Mouse (Mus musculus) hindbrain, embryonic 13.5 days (tissue): ENCODE measurements around the gene Gm16181. TPM values are rescaled to one million over a fixed set of nuclear protein-coding genes. Genes with fewer than 3 reads are reported as not detected.

Source experiments
- ATAC-seq: fragments of 200-750 bp; cut with Nextera tagmentation; 2 replicates; pipeline ENCODE4 v1.8.0; 2017; ENCODE audit warnings: moderate TSS enrichment; ENCODE audit not compliant: low FRiP score
- H3K27ac ChIP-seq: fragments of 300-500 bp; sonication (generic); 2 replicates; pipeline ENCODE4 v1.5.1; 2015; ENCODE audit warnings: inconsistent platforms, mild to moderate bottlenecking, moderate library complexity
- H3K27me3 ChIP-seq: fragments of 300-500 bp; sonication (generic); 2 replicates; pipeline ENCODE4 v1.6.1; 2015; ENCODE audit warnings: mild to moderate bottlenecking, inconsistent platforms
- H3K36me3 ChIP-seq: fragments of 300-500 bp; sonication (generic); 2 replicates; pipeline ENCODE4 v1.6.1; 2015; ENCODE audit warnings: mild to moderate bottlenecking, inconsistent platforms
- H3K4me1 ChIP-seq: fragments of 300-500 bp; sonication (generic); replicated peaks from 2 replicates; pipeline ENCODE4 v1.6.1; 2015; ENCODE audit warnings: inconsistent platforms
- H3K4me2 ChIP-seq: fragments of 300-500 bp; sonication (generic); 2 replicates; pipeline ENCODE4 v1.6.1; 2015; ENCODE audit warnings: inconsistent platforms, mild to moderate bottlenecking, moderate library complexity
- H3K4me3 ChIP-seq: fragments of 300-500 bp; sonication (generic); 2 replicates; pipeline ENCODE4 v1.5.1; 2015; ENCODE audit warnings: mild to moderate bottlenecking, inconsistent platforms
- H3K9ac ChIP-seq: fragments of 300-500 bp; sonication (generic); 2 replicates; pipeline ENCODE4 v1.6.1; 2015; ENCODE audit warnings: mild to moderate bottlenecking, inconsistent platforms
- H3K9me3 ChIP-seq: fragments of 300-500 bp; sonication (generic); 2 replicates; pipeline ENCODE4 v1.6.1; 2016; ENCODE audit warnings: inconsistent platforms
- WGBS: fragments of 180-500 bp; shearing (Covaris S2); methylation state at CpG from one replicate; pipeline ENCODE4 v1.1.7; 2015; 5-methylcytosine and 5-hydroxymethylcytosine counted together
- polyA plus RNA-seq: library from polyadenylated mRNA; unstranded; fragments of >200 nt; fragmentation: Nextera tagmentation; extraction: Ambion mirVana; gene quantifications from 2 replicates; pipeline ENCODE4 v1.2.1, GENCODE M21; 2015

The Gm16181 gene
- polyA plus RNA-seq, 1 experiment from 2014 or later = 0.83 TPM

DNA sequence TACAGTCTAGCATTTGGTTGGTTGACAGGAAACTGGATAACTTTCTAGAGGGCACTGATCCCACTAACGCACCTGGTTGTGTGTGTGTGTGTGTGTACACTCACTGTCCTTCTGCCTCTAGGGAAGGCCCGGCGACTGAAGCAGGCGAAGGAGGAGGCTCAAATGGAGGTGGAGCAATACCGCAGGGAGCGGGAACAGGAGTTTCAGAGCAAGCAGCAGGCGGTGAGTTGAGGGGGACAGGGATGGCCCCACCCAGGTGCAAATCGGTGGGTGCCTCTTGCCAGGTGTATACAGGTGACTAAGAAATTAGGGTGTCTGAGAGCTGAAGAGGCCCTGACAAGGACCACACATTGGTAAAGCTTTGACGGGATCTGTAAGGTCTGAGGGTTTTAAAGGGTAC, 16.4 kb downstream of the Gm16181 start:
- Histone ChIP-seq H3K9me3 (no peaks in the 10 kb centered on the region), H3K36me3 (peaks cover 7% of the 10 kb centered on the region; the same call in 1 of the 2 replicates), H3K4me2 (peak overlapping the region; percentile 93), H3K27me3 (no peaks in the 10 kb centered on the region), H3K9ac (peak overlapping the region; percentile 91), H3K4me1 (peaks cover 56% of the 10 kb centered on the region), H3K27ac (peak overlapping the region; percentile 96), H3K4me3 (peak overlapping the region; percentile 58)
- WGBS = 75% methylated on average over 9 of the region's 9 CpGs
- no peak for ATAC-seq

DNA sequence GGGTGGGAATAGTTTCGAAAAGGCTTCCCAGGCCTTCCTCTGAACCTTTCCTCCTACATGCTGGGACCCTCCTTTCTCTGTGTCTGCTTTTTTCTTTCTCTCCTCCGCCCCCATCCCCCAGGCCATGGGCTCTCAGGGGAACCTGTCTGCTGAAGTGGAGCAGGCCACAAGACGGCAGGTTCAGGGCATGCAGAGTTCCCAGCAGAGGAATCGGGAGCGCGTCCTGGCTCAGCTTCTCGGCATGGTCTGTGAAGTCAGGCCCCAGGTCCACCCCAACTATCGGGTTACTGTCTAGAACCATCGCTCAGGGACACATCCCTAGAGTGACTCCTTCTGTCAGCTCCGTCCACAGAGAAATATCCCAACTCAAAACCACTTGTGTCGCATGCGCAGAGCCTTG, 16.9 kb downstream of the Gm16181 start:
- Histone ChIP-seq H3K4me3 (peak overlapping the region; percentile 58; the same call in 1 of the 2 replicates), H3K4me1 (peaks cover 51% of the 10 kb centered on the region), H3K27me3 (no peaks in the 10 kb centered on the region), H3K36me3 (peaks cover 7% of the 10 kb centered on the region; the same call in 1 of the 2 replicates), H3K27ac (no peak overlapping the region), H3K9me3 (no peaks in the 10 kb centered on the region), H3K9ac (peak overlapping the region; percentile 91), H3K4me2 (peak overlapping the region; percentile 93)
- WGBS = 85% methylated on average over 12 of the region's 12 CpGs
- no peak for ATAC-seq

DNA sequence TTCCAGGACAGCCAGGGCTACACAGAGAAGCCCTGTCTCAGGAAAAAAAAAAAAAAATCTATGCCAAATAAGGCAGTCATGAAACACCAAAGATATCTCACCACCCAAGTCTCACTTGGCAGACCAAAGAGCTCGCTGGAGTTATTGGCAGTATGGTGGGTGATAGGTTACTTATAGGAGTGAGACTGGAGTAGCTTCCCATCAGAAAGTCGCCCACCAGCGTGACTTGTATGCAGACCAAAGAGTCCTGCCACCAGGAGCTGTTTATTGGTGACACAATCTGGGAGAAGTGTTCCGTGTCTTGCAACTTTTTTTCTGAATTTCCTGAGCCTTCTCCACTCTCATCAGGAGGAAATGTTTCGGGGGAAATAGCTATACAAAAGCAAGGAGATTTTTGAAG, 19.1 kb downstream of the Gm16181 start:
- WGBS = 88% methylated on average over 5 of the region's 5 CpGs
- H3K27ac ChIP-seq = no peak overlapping the region

DNA sequence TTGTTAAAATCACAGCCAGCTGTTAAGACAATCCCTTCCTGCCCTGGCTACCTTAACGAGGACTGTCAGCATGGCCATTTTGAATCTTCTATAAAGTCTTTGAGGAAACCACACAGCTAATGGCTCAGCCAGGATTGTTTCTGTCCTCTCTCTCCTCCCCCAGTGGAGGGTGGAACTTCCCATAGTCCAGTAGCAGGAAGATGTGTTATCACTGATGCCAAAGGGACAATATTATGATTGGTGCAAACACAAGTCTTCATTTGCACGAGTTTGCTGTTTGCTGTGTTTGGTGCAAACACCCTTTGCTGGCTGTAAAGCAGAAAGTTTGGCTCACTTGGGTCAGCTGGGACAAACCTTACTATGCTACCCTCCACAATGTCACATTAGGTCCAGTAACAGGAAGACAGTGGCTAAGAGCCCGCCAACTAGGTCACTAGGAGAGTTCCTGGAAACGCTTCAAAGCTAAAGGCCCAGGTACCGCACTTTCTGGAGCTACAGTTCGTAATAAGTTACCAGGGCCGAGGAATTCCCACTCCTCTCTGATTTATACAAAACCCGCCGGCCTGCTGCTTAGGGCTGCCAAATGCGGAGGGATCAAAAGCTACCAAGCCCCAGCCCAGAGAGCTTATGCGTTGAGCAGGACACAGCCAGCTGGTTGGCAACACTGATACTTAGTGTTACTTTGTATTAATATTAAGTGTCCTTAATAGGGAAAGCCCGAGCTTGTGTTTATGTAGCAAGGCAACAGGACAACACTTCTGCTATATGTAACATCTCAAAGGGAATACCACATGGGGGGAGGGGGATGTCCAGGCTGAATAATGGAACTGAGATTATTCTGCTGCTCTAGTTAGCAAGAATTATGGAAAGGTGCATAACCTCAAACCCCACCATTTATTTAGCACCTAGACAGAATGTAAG, 20.0 kb downstream of the Gm16181 start:
- WGBS = 33% methylated on average over 12 of the region's 12 CpGs
- ATAC-seq = peak; percentile 4; the same call in 1 of the 2 replicates

More for the DNA sequence above, 19.1 kb downstream of the Gm16181 start:
- Histone ChIP-seq H3K36me3 (peaks cover 15% of the 10 kb centered on the region), H3K27me3 (no peaks in the 10 kb centered on the region), H3K4me2 (no peak overlapping the region), H3K4me1 (peaks cover 46% of the 10 kb centered on the region), H3K9me3 (no peaks in the 10 kb centered on the region), H3K9ac (peak overlapping the region; percentile 69; the same call in 1 of the 2 replicates), H3K4me3 (no peak overlapping the region)
- no peak for ATAC-seq

DNA sequence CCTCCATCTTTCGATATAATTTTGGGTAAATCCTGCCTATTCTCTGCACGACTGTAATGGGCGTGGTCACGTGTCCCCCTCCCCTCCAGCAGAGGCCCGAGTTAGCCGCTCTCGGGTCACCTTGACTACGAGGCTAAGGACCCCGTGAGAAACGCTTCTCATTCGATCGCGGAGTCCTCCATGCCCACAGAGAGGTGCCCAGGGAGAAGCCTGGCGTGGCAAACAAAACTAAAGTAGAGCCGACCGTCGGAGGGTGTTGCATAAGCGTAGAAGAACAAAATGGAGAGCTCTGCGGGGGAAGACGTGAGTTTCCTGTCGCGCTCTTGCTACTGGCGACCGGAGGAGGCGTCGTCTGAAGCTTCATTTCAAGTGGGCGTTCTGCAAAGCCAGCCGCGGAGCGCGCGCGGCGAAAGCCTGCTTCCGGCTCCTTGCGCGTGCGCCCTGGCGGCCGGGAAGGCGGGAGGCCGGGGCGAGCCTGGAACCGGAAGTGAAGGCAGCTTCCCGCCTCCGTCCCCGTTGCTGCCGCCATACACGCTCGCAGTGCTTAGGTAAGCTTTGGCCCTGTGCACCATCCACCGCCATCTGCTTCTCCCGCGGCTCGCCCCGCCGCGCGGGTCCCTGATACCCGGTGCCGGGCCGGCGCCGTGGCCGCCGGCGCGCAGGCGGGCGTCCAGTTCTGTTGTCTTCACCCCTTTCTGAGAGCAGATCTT, 20.8 kb downstream of the Gm16181 start, which contains the start of gene Ddx39b:
Ddx39b (plus strand) TSS at position 442 of the 710 bp plus-strand sequence.
- peaks cover 58% of the 10 kb centered on the region for H3K4me1 ChIP-seq
- no peaks in the 10 kb centered on the region for H3K9me3 ChIP-seq
- ATAC-seq = peak; percentile 90
- peak within 1 kb of the TSS; percentile 75 for H3K4me3 ChIP-seq
- H3K9ac ChIP-seq = peak within 1 kb of the TSS; percentile 99
- H3K4me2 ChIP-seq = peak within 1 kb of the TSS; percentile 92
- H3K27ac ChIP-seq = peak within 1 kb of the TSS; percentile 97
- under 1% methylated on average over 67 of the region's 69 CpGs for WGBS
- H3K36me3 ChIP-seq = peaks cover 33% of the 10 kb centered on the region
- no peaks in the 10 kb centered on the region for H3K27me3 ChIP-seq

More for the DNA sequence above, 20.0 kb downstream of the Gm16181 start:
- peak overlapping the region; percentile 97 for H3K27ac ChIP-seq
- peak overlapping the region; percentile 75 for H3K4me3 ChIP-seq
- peak overlapping the region; percentile 69 for H3K9ac ChIP-seq
- no peaks in the 10 kb centered on the region for H3K27me3 ChIP-seq
- peak overlapping the region; percentile 92 for H3K4me2 ChIP-seq
- H3K4me1 ChIP-seq = peaks cover 51% of the 10 kb centered on the region
- peaks cover 25% of the 10 kb centered on the region for H3K36me3 ChIP-seq
- H3K9me3 ChIP-seq = no peaks in the 10 kb centered on the region

DNA sequence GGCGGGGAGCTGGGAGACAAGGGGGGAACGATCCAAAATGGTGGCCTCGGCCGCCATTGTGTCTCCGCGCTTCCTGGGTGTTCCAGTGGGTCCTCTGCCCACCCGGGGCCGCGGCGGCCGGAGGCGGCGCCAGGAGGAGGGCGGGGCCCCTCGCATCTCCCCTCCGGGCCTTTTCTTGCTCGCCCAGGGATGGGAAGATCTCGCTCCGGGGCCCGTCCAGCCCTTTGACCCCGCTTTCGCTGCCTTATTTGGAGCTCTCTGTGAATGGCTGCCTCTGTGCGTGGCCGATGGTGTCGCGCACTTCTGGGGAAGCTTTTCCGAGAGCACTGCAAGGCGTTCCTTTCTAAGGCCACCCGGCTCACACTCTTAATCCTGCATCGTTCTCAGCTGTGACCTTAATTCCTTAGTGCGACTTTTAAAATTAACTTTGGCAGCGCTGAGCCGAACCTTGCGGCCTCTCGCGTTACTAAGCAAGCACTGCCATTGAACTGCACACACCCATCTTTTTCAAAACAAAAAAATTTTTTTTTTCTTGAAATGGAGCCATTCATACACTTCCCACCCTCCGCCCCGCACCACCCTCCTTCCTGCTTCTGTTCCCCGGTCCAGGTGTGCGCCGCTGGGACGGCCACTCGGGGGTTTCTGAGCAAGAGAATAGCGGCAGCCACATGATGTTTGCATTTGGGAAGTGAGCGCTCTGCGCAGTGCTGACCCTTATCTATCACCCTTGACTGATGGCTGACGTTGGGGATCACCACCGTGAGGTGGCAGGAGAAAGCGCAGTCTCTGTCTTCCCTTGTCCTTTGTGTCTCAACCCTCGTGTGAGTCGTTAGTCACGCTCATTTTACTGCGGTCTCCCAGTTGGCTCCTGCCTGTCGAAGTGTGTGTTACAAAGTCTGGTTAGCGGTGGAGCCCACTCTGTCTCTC, 21.6 kb downstream of the Gm16181 start:
- WGBS = under 1% methylated on average over 55 of the region's 55 CpGs
- peaks cover 57% of the 10 kb centered on the region for H3K4me1 ChIP-seq
- no peaks in the 10 kb centered on the region for H3K9me3 ChIP-seq
- H3K27me3 ChIP-seq = no peaks in the 10 kb centered on the region
- peak; percentile 38 for ATAC-seq
- H3K4me3 ChIP-seq = peak overlapping the region; percentile 75
- H3K27ac ChIP-seq = peak overlapping the region; percentile 97
- peak overlapping the region; percentile 99 for H3K9ac ChIP-seq
- peaks cover 41% of the 10 kb centered on the region for H3K36me3 ChIP-seq
- H3K4me2 ChIP-seq = peak overlapping the region; percentile 92

DNA sequence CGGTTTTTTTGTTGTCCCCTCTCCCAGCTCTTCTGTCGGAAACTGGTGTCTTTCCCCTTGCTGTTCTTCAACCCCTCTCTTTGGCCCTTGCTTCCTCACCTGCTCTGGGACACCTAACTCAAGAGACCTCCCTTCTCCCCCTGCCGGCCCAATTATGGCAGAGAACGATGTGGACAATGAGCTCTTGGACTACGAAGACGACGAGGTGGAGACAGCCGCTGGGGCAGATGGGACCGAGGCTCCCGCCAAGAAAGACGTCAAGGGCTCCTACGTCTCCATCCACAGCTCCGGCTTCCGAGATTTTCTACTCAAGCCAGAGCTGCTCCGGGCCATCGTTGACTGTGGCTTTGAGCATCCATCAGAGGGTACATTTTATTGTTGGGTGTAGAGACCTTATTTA, 22.5 kb downstream of the Gm16181 start:
- Histone ChIP-seq H3K27me3 (no peaks in the 10 kb centered on the region), H3K4me3 (peak overlapping the region; percentile 75), H3K36me3 (peaks cover 49% of the 10 kb centered on the region), H3K4me1 (peaks cover 60% of the 10 kb centered on the region), H3K4me2 (peak overlapping the region; percentile 92), H3K9ac (peak overlapping the region; percentile 99), H3K9me3 (no peaks in the 10 kb centered on the region), H3K27ac (peak overlapping the region; percentile 97)
- 5% methylated on average over 16 of the region's 16 CpGs for WGBS
- ATAC-seq = no peak

DNA sequence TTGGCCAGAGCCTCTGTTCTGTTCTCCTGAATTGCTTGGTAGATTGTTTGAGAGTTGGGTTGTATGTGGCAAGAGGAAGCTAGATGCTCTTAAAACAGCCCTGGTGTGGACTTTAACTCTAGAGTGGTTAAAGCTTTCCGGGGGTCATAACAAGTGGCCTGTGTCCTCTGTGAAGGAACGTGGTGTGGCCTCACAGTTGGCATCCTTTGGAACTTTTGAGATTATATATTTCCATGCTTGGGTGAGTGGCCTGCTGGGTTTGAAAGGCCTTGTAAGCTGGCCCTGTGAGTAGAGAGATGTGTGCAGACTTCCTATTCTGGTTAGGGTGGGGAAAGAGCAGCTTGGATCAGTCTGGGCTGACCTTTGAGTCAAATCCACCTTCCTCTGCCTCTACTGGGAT, 24.4 kb downstream of the Gm16181 start:
- Histone ChIP-seq H3K4me3 (peak overlapping the region; percentile 75), H3K27ac (no peak overlapping the region), H3K9ac (peak overlapping the region; percentile 99), H3K36me3 (peaks cover 68% of the 10 kb centered on the region), H3K4me1 (peaks cover 58% of the 10 kb centered on the region), H3K27me3 (no peaks in the 10 kb centered on the region), H3K4me2 (peak overlapping the region; percentile 92), H3K9me3 (no peaks in the 10 kb centered on the region)
- no peak for ATAC-seq
- WGBS = 80% methylated on average over 2 of the region's 2 CpGs

DNA sequence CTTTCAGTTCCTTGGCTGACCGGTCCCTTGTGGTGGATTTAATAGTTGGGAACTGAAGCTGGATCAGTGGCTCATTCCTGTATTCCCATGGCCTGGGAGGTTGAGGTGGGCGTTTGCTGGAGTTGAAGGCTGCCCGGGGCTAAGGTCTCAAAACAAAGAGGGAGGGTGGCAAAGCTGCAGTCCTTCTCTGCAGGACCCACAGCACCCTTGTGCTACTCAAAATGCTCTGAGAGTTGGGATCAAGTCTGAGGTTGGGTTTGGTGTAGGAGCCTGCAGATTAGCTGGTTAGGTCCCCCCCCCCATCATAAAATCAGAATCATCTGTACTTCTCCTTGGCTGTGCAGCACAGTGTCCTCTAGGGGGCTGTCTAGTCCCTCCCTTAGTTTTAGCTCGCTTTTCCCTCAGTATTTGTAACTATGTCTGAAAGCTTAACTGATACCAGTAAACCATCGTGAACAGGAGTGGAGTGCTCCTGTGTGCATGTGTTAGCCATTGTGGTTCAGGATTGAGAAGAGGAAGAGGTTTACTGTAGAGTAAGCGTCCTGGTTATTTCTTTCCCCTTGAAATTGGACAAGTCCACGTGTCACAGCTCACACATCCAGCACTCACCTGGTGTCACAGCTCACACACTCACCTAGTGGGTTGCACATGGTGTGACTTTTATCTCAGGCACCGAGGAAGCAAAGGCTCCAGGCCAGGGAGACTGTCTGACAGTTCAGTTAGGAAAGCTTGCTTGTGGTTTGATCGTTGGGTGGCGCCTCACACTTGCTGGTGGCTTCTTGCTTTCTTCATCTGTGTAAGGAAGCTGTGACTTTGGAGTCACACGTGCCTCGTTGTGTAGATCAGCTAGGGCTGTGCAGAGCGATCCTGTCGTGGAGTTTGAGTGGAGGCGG, 25.3 kb downstream of the Gm16181 start:
- H3K9ac ChIP-seq = peak overlapping the region; percentile 99
- H3K4me2 ChIP-seq = peak overlapping the region; percentile 92
- H3K36me3 ChIP-seq = peaks cover 78% of the 10 kb centered on the region
- ATAC-seq = no peak
- H3K4me1 ChIP-seq = peaks cover 49% of the 10 kb centered on the region
- WGBS = 84% methylated on average over 15 of the region's 15 CpGs
- 0 out of 2 replicates have a peak overlapping the region, but pooled peaks have one; percentile 19 for H3K27ac ChIP-seq
- peak overlapping the region; percentile 75 for H3K4me3 ChIP-seq
- H3K9me3 ChIP-seq = no peaks in the 10 kb centered on the region
- no peaks in the 10 kb centered on the region for H3K27me3 ChIP-seq

DNA sequence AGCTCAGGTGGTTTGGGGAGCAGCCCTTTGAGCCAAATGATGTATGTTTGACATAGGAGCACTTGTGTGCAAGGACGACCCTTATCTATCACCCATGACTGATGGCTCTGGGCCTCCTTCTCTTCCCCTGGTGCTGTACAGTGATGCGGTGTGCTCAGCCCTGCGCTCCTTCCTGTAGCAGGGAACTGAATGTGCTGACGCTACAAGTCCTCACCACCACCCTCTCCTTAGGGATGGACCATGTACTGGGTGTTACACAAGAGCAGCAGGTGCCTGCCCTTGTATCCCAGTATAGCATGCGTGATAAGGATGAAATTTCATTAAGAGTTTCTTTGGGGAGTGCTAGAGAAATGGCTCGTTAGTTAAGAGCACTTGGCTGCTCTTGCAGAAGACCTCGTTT, 26.5 kb downstream of the Gm16181 start:
- no peaks in the 10 kb centered on the region for H3K27me3 ChIP-seq
- peaks cover 49% of the 10 kb centered on the region for H3K4me1 ChIP-seq
- H3K9me3 ChIP-seq = no peaks in the 10 kb centered on the region
- no peak for ATAC-seq
- H3K4me3 ChIP-seq = no peak overlapping the region
- WGBS = 81% methylated on average over 7 of the region's 7 CpGs
- no peak overlapping the region for H3K4me2 ChIP-seq
- H3K36me3 ChIP-seq = peaks cover 89% of the 10 kb centered on the region
- H3K9ac ChIP-seq = no peak overlapping the region
- H3K27ac ChIP-seq = no peak overlapping the region

DNA sequence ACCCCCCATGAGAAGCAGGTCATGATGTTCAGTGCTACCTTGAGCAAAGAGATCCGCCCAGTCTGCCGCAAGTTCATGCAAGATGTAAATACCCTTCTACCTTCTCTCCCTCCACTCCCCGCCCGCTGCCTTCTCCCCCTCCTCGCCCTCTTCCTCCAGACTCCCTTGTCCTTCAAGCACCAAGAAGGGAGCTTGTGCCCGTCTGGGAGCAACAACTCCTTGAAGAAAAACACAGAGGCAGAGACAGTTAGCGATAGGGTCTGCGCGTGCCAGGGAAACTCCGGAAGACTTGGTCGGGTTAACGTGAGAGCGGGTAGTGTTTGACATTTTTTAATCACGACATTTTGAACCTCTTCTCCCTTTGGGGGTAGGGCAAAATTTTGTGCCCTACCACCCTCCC, 28.4 kb downstream of the Gm16181 start:
- 0 out of 2 replicates have a peak overlapping the region, but pooled peaks have one; percentile 20 for H3K27ac ChIP-seq
- ATAC-seq = no peak
- peaks cover 39% of the 10 kb centered on the region for H3K4me1 ChIP-seq
- H3K9me3 ChIP-seq = no peaks in the 10 kb centered on the region
- no peak overlapping the region for H3K4me2 ChIP-seq
- no peak overlapping the region for H3K9ac ChIP-seq
- H3K27me3 ChIP-seq = no peaks in the 10 kb centered on the region
- H3K36me3 ChIP-seq = peaks cover 99% of the 10 kb centered on the region
- WGBS = 89% methylated on average over 14 of the region's 14 CpGs
- H3K4me3 ChIP-seq = no peak overlapping the region
